Mouse (Mus musculus): ENCODE measurements around the gene Ptk6.

GRCm38 (mm10) chr2:181237251-181238014 lies 34.8 kb upstream of the Ptk6 start:
- TF ChIP-seq CHD2 (IDR thresholded peaks at IDR 0.05; ENCODE audit: low read length) (no peak), GABPA (IDR thresholded peaks at IDR 0.05; ENCODE audit: insufficient replicate concordance, low read depth, low read length) (no peak), ELF1 (IDR thresholded peaks at IDR 0.05; ENCODE audit: low read depth, low read length) (no peak), CTCF (conservative IDR thresholded peaks at IDR 0.05 in 1 of 2, IDR thresholded peaks at IDR 0.05 in 1 of 2; ENCODE audit: low read depth in 2 of 2, low read length in 2 of 2) (no peak)

Measured in CH12.LX (cell line).